Mouse (Mus musculus): ENCODE results near the gene Nfkb2.

GRCm38 (mm10) chr19:46314151-46314601 is 10.1 kb downstream of the Nfkb2 start:
- TF ChIP-seq MYOD1 (IDR thresholded peaks at IDR 0.05; ENCODE audit: control insufficient read depth in 1 of 3, insufficient read length in 2 of 3, low read depth in 2 of 3) = no peak
- TF ChIP-seq POLR2A (IDR thresholded peaks at IDR 0.05; ENCODE audit: insufficient read length, low read depth) = no peak
- TF ChIP-seq USF1 (IDR thresholded peaks at IDR 0.05; ENCODE audit: low read depth) = no peak
- TF ChIP-seq E2F4 (IDR thresholded peaks at IDR 0.05; ENCODE audit: insufficient read depth) = no peak
- no peak for TF ChIP-seq POLR2AphosphoS2 (IDR thresholded peaks at IDR 0.05; ENCODE audit: insufficient read length, low read depth)
- no peak for TF ChIP-seq MYOG (IDR thresholded peaks at IDR 0.05; ENCODE audit: control insufficient read depth in 1 of 3, insufficient read depth in 1 of 3, insufficient read length in 2 of 3, low read depth in 2 of 3)
- TF ChIP-seq CEBPB (IDR thresholded peaks at IDR 0.05; ENCODE audit: insufficient read depth, poor library complexity, severe bottlenecking) = no peak
- TF ChIP-seq TCF12 (IDR thresholded peaks at IDR 0.05; ENCODE audit: insufficient read depth, poor library complexity, severe bottlenecking) = no peak
- TF ChIP-seq SRF (IDR thresholded peaks at IDR 0.05; ENCODE audit: control insufficient read depth, insufficient read length, low read depth) = no peak
- no peak for TF ChIP-seq REST (IDR thresholded peaks at IDR 0.05; ENCODE audit: insufficient read depth, insufficient read length)
